In the genomic region with DNA sequence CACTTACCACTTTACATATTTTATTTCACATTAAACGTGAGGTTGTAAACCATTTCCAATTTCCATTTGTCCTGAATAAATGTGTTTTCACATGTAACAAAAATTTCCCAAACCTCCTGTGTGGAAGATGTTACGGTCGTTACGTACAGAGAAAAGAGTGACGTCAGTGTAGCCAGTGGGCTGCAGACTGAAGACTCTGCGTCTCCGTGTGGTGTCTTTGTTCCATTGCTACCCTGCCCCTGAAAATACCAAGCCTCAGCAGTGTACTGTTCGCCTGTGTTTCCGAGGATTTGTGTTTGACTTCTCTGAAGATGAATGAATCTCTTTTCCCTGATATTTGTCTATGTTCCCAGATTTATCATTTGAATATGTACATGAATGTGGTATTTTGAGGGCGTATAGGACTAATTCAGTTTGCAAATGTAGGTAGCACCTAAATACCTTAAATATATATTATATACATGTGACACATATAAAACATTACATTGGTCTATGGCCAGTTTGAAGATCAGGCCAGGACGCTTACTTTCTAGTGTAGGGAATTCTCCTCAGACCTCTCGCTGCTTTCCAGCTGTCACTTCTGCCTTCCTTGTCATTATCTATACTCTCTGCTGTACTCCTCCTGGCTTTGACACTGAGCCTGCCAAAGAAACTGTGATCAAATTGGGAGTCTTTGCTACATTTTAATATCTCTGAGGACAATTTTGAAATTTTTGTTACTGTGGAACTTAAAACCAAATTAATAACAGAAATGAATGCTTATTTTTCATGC, we compare ENCODE assay signal across 30 mouse cellular contexts.
DNase-seq lines count a peak whose midpoint lies in the region; ATAC-seq and TF ChIP-seq lines count a peak whose summit lies in the region.
"Had no signal": no experiment of that assay in that cellular context is flagged by ENCODE, and none has a peak within 500 bp of the region (broad histone marks: within the 10 kb centered on the region; RNA-seq: fewer than 3 reads in every experiment).

No protein-coding gene starts in this region.

- peak; percentile 30 for DNase-seq in hindbrain, embryonic 11.5 days (ENCODE audit: low spot score)
- no peak for DNase-seq in hindbrain, embryonic 14.5 days (ENCODE audit: low spot score)
- DNase-seq in midbrain, postnatal 0 days (ENCODE audit: low spot score) = peak; percentile 22
- no peak for DNase-seq in ovary, postnatal 14 days (ENCODE audit: low spot score)
- no peak for DNase-seq in gastrocnemius, adult 2 months
- DNase-seq: adrenal gland, adult 8-10 months; cerebellum, adult 2 months; cerebellum, postnatal 36 days; gastrocnemius, postnatal 14 days; heart, adult 18-20 months; heart, postnatal 14 days; kidney, adult 11 months; kidney, postnatal 36 days; layer of hippocampus, adult 9-11 months; liver; lung, postnatal 36 days; thymus, adult 18-20 months; thymus, postnatal 36 days had no signal

- H3K36me3 ChIP-seq in midbrain, embryonic 12.5 days = no peaks in the 10 kb centered on the region
- no peaks in the 10 kb centered on the region for H3K36me3 ChIP-seq in midbrain, embryonic 16.5 days (ENCODE audit: control insufficient read depth, insufficient read depth, low read length)
- H3K36me3 ChIP-seq in hindbrain, embryonic 11.5 days (ENCODE audit: control insufficient read depth, insufficient read depth, low read length) = no peaks in the 10 kb centered on the region
- no peaks in the 10 kb centered on the region for H3K36me3 ChIP-seq in hindbrain, embryonic 14.5 days (replicated peaks; ENCODE audit: control insufficient read depth, insufficient read depth)
- H3K36me3 ChIP-seq in midbrain, postnatal 0 days (ENCODE audit: insufficient read depth, low read length) = no peaks in the 10 kb centered on the region
- H3K36me3 ChIP-seq: embryonic facial prominence, embryonic 15.5 days; heart, embryonic 12.5 days; kidney, embryonic 15.5 days; limb, embryonic 10.5 days; liver, embryonic 15.5 days; lung, embryonic 15.5 days had no signal

- H3K4me2 ChIP-seq in midbrain, embryonic 12.5 days (replicated peaks) = 0 out of 2 replicates have a peak overlapping the region, but pooled peaks have one; percentile 11
- no peak overlapping the region for H3K4me2 ChIP-seq in midbrain, embryonic 16.5 days (ENCODE audit: low read length)
- no peak overlapping the region for H3K4me2 ChIP-seq in hindbrain, embryonic 11.5 days (replicated peaks; ENCODE audit: low read depth, low read length)
- 0 out of 2 replicates have a peak overlapping the region, but pooled peaks have one; percentile 1 for H3K4me2 ChIP-seq in hindbrain, embryonic 14.5 days (replicated peaks)
- H3K4me2 ChIP-seq in midbrain, postnatal 0 days (ENCODE audit: low read depth, low read length, poor library complexity, severe bottlenecking) = no peak overlapping the region
- H3K4me2 ChIP-seq: embryonic facial prominence, embryonic 15.5 days; heart, embryonic 12.5 days; kidney, embryonic 15.5 days; liver, embryonic 15.5 days; lung, embryonic 15.5 days had no signal

- no peak for TF ChIP-seq CTCF in midbrain, postnatal 0 days (IDR thresholded peaks at IDR 0.05)
- TF ChIP-seq CTCF in gastrocnemius, adult 2 months (IDR thresholded peaks at IDR 0.05) = no peak

- H3K27ac ChIP-seq in midbrain, embryonic 12.5 days (replicated peaks) = no peak overlapping the region
- no peak overlapping the region for H3K27ac ChIP-seq in midbrain, embryonic 16.5 days (ENCODE audit: low read length)
- no peak overlapping the region for H3K27ac ChIP-seq in hindbrain, embryonic 11.5 days (ENCODE audit: low read depth, low read length)
- H3K27ac ChIP-seq in hindbrain, embryonic 14.5 days = no peak overlapping the region
- no peak overlapping the region for H3K27ac ChIP-seq in midbrain, postnatal 0 days (ENCODE audit: low read depth, low read length)
- H3K27ac ChIP-seq in gastrocnemius, adult 2 months = no peak overlapping the region
- H3K27ac ChIP-seq: embryonic facial prominence, embryonic 15.5 days; kidney, embryonic 15.5 days; left cerebral cortex, adult 2 months; limb, embryonic 10.5 days; liver, embryonic 15.5 days; lung, embryonic 15.5 days had no signal

- H3K27me3 ChIP-seq in midbrain, embryonic 12.5 days = no peaks in the 10 kb centered on the region
- no peaks in the 10 kb centered on the region for H3K27me3 ChIP-seq in midbrain, embryonic 16.5 days (ENCODE audit: control insufficient read depth, insufficient read depth, low read depth, low read length)
- H3K27me3 ChIP-seq in hindbrain, embryonic 11.5 days (ENCODE audit: control insufficient read depth, insufficient read depth, low read length) = no peaks in the 10 kb centered on the region
- no peaks in the 10 kb centered on the region for H3K27me3 ChIP-seq in hindbrain, embryonic 14.5 days (ENCODE audit: control insufficient read depth, insufficient read depth, low read length)
- no peaks in the 10 kb centered on the region for H3K27me3 ChIP-seq in midbrain, postnatal 0 days (ENCODE audit: insufficient read depth, low read length)
- H3K27me3 ChIP-seq: embryonic facial prominence, embryonic 15.5 days; heart, embryonic 12.5 days; kidney, embryonic 15.5 days; liver, embryonic 15.5 days; lung, embryonic 15.5 days; megakaryocyte, embryonic 14.5 days had no signal

- no peak overlapping the region for H3K4me3 ChIP-seq in midbrain, embryonic 12.5 days
- H3K4me3 ChIP-seq in midbrain, embryonic 16.5 days (ENCODE audit: low read depth, low read length) = no peak overlapping the region
- H3K4me3 ChIP-seq in hindbrain, embryonic 11.5 days (ENCODE audit: low read depth, low read length) = no peak overlapping the region
- H3K4me3 ChIP-seq in hindbrain, embryonic 14.5 days (replicated peaks; ENCODE audit: low read length) = no peak overlapping the region
- H3K4me3 ChIP-seq in midbrain, postnatal 0 days (ENCODE audit: low read depth, low read length) = no peak overlapping the region
- no peak overlapping the region for H3K4me3 ChIP-seq in gastrocnemius, adult 2 months
- H3K4me3 ChIP-seq: embryonic facial prominence, embryonic 15.5 days; heart, embryonic 12.5 days; kidney, embryonic 15.5 days; left cerebral cortex, adult 2 months; limb, embryonic 10.5 days; liver, embryonic 15.5 days; lung, embryonic 15.5 days; megakaryocyte, embryonic 14.5 days; myocyte had no signal

- 60% methylated on average over 12 of the region's 12 CpGs for WGBS in midbrain, embryonic 12.5 days
- WGBS in midbrain, embryonic 16.5 days = 47% methylated on average over 12 of the region's 12 CpGs
- WGBS in hindbrain, embryonic 11.5 days = 62% methylated on average over 12 of the region's 12 CpGs
- WGBS in hindbrain, embryonic 14.5 days = 42% methylated on average over 12 of the region's 12 CpGs
- 45% methylated on average over 12 of the region's 12 CpGs for WGBS in midbrain, postnatal 0 days

- ATAC-seq in midbrain, embryonic 12.5 days (ENCODE audit: low FRiP score, low read depth) = peak; percentile 88
- ATAC-seq in midbrain, embryonic 16.5 days = no peak
- peak; percentile 82 for ATAC-seq in hindbrain, embryonic 11.5 days (ENCODE audit: low FRiP score)
- ATAC-seq in hindbrain, embryonic 14.5 days (ENCODE audit: low FRiP score) = peak; percentile 73; the same call in 1 of the 2 replicates
- no peak for ATAC-seq in midbrain, postnatal 0 days (ENCODE audit: low FRiP score)
- ATAC-seq: forebrain, embryonic 16.5 days had no signal

- H3K9me3 ChIP-seq in midbrain, embryonic 12.5 days = no peaks in the 10 kb centered on the region
- H3K9me3 ChIP-seq in midbrain, embryonic 16.5 days (replicated peaks; ENCODE audit: control insufficient read depth, low read length, poor library complexity, severe bottlenecking) = no peaks in the 10 kb centered on the region
- H3K9me3 ChIP-seq in hindbrain, embryonic 11.5 days (ENCODE audit: control insufficient read depth, low read length) = no peaks in the 10 kb centered on the region
- no peaks in the 10 kb centered on the region for H3K9me3 ChIP-seq in hindbrain, embryonic 14.5 days (ENCODE audit: control insufficient read depth, low read length)
- no peaks in the 10 kb centered on the region for H3K9me3 ChIP-seq in midbrain, postnatal 0 days (ENCODE audit: low read length)
- H3K9me3 ChIP-seq: embryonic facial prominence, embryonic 15.5 days; heart, embryonic 12.5 days; kidney, embryonic 15.5 days; limb, embryonic 10.5 days; liver, embryonic 15.5 days; lung, embryonic 15.5 days; megakaryocyte, embryonic 14.5 days had no signal

- intact Hi-C loops in gastrocnemius, adult 2 months (cut with DNase I) = no loop called here

- no peaks in the 10 kb centered on the region for H3K4me1 ChIP-seq in midbrain, embryonic 12.5 days
- H3K4me1 ChIP-seq in midbrain, embryonic 16.5 days (ENCODE audit: control insufficient read depth, insufficient read depth, low read length) = no peaks in the 10 kb centered on the region
- H3K4me1 ChIP-seq in hindbrain, embryonic 11.5 days (replicated peaks; ENCODE audit: control insufficient read depth, insufficient read depth, low read length) = no peaks in the 10 kb centered on the region
- no peaks in the 10 kb centered on the region for H3K4me1 ChIP-seq in hindbrain, embryonic 14.5 days (replicated peaks; ENCODE audit: control insufficient read depth, insufficient read depth, low read length)
- H3K4me1 ChIP-seq in midbrain, postnatal 0 days (ENCODE audit: insufficient read depth, low read length) = no peaks in the 10 kb centered on the region
- H3K4me1 ChIP-seq: embryonic facial prominence, embryonic 15.5 days; heart, embryonic 12.5 days; kidney, embryonic 15.5 days; limb, embryonic 10.5 days; liver, embryonic 15.5 days; lung, embryonic 15.5 days; megakaryocyte, embryonic 14.5 days had no signal

- no peak overlapping the region for H3K9ac ChIP-seq in midbrain, embryonic 12.5 days (replicated peaks)
- H3K9ac ChIP-seq in midbrain, embryonic 16.5 days (ENCODE audit: low read depth, low read length) = no peak overlapping the region
- H3K9ac ChIP-seq in hindbrain, embryonic 11.5 days (ENCODE audit: low read depth, low read length) = no peak overlapping the region
- H3K9ac ChIP-seq in hindbrain, embryonic 14.5 days = no peak overlapping the region
- no peak overlapping the region for H3K9ac ChIP-seq in midbrain, postnatal 0 days (replicated peaks; ENCODE audit: low read length, poor library complexity, severe bottlenecking)
- H3K9ac ChIP-seq: embryonic facial prominence, embryonic 15.5 days; heart, embryonic 12.5 days; kidney, embryonic 15.5 days; liver, embryonic 15.5 days; lung, embryonic 15.5 days had no signal

Comparison
In these comparisons a context has a peak if more than half of its experiments do, and no peak if none do; other contexts are left out.
1. ATAC-seq: peak in midbrain, embryonic 12.5 days (single experiment), hindbrain, embryonic 11.5 days (single experiment) and hindbrain, embryonic 14.5 days (single experiment); none in midbrain, embryonic 16.5 days (single experiment) and midbrain, postnatal 0 days (single experiment).
2. H3K4me2 ChIP-seq: peak in midbrain, embryonic 12.5 days (single experiment) and hindbrain, embryonic 14.5 days (single experiment); none in midbrain, embryonic 16.5 days (single experiment), hindbrain, embryonic 11.5 days (single experiment) and midbrain, postnatal 0 days (single experiment).
3. DNase-seq: peak in hindbrain, embryonic 11.5 days (single experiment) and midbrain, postnatal 0 days (single experiment); none in hindbrain, embryonic 14.5 days (single experiment), ovary, postnatal 14 days (single experiment) and gastrocnemius, adult 2 months (single experiment).